Comparison of ENCODE assay signal across 22 mouse cellular contexts in genomic region chr16:4169530-4169929, GRCm38 (mm10). TPM values are rescaled to one million over a fixed set of nuclear protein-coding genes. Genes with fewer than 3 reads are reported as not detected.
A peak's percentile ranks its signal among the peaks of the same experiment; 100 is the strongest.
DNase-seq lines count a peak whose midpoint lies in the region; ATAC-seq lines count a peak whose summit lies in the region.
"Had no signal": no experiment of that assay in that cellular context is flagged by ENCODE, and none has a peak within 500 bp of the region (broad histone marks: within the 10 kb centered on the region; RNA-seq: fewer than 3 reads in every experiment).

No protein-coding gene starts in this region.

- H3K36me3 ChIP-seq in liver, embryonic 13.5 days, result peaks cover 15% of the 10 kb centered on the region

- peak; percentile 34 for DNase-seq in ZHBTc4 (ENCODE audit: low read depth, low spot score)
- DNase-seq in c-Kit-positive CD71-positive TER-119-positive erythroid progenitor cells, embryonic 14.5 days (ENCODE audit: low spot score), result peak; percentile 77
- peak; percentile 69 for DNase-seq in liver, embryonic 13.5 days
- DNase-seq in kidney, postnatal 14 days, result no peak
- no peak for DNase-seq in lung, postnatal 25 days (ENCODE audit: low spot score)
- no peak for DNase-seq in embryo, embryonic 10 days (ENCODE audit: low spot score)
- DNase-seq: adrenal gland, adult 8-10 months; cerebellum, adult 9-11 months; gastrocnemius, adult 2 months; lung, adult 2 months; lung, postnatal 14 days; right cerebral cortex, postnatal 4 days; thymus, postnatal 14 days had no signal

- H3K27me3 ChIP-seq in liver, embryonic 13.5 days, result no peaks in the 10 kb centered on the region
- H3K27me3 ChIP-seq: forebrain, embryonic 12.5 days; limb, embryonic 12.5 days; midbrain, embryonic 15.5 days; neural tube, embryonic 12.5 days; Patski had no signal

- no peak overlapping the region for H3K4me3 ChIP-seq in liver, embryonic 13.5 days (replicated peaks)
- H3K4me3 ChIP-seq: forebrain, embryonic 12.5 days; gastrocnemius, adult 2 months; heart, embryonic 10.5 days; hindbrain, embryonic 10.5 days; limb, embryonic 12.5 days; midbrain, embryonic 15.5 days; neural tube, embryonic 12.5 days had no signal

- no peaks in the 10 kb centered on the region for H3K9me3 ChIP-seq in liver, embryonic 13.5 days (replicated peaks)
- H3K9me3 ChIP-seq: forebrain, embryonic 12.5 days; midbrain, embryonic 15.5 days had no signal

- 48% methylated on average over 3 of the region's 3 CpGs for WGBS in liver, embryonic 13.5 days (ENCODE audit: insufficient replicate concordance)

- peak; percentile 99 for ATAC-seq in liver, embryonic 13.5 days (ENCODE audit: low read depth)
- peak; percentile 100 for ATAC-seq in megakaryocyte-erythroid progenitor cell, adult 5-6 weeks (replicated peaks; ENCODE audit: low FRiP score, low TSS enrichment, poor library complexity, severe bottlenecking)
- ATAC-seq: intestine, postnatal 0 days; midbrain, embryonic 15.5 days; Patski had no signal

- H3K9ac ChIP-seq in liver, embryonic 13.5 days, result peak overlapping the region; percentile 5; the same call in 1 of the 2 replicates
- H3K9ac ChIP-seq: forebrain, embryonic 12.5 days; limb, embryonic 12.5 days; midbrain, embryonic 15.5 days; neural tube, embryonic 12.5 days had no signal

- H3K4me1 ChIP-seq in liver, embryonic 13.5 days (replicated peaks), result peaks cover 31% of the 10 kb centered on the region
- H3K4me1 ChIP-seq: forebrain, embryonic 12.5 days; heart, embryonic 10.5 days; hindbrain, embryonic 10.5 days; limb, embryonic 12.5 days; neural tube, embryonic 12.5 days had no signal

- H3K27ac ChIP-seq in liver, embryonic 13.5 days, result peak overlapping the region; percentile 58
- H3K27ac ChIP-seq: forebrain, embryonic 12.5 days; gastrocnemius, adult 2 months; heart, embryonic 10.5 days; hindbrain, embryonic 10.5 days; limb, embryonic 12.5 days; midbrain, embryonic 15.5 days; neural tube, embryonic 12.5 days had no signal

- H3K4me2 ChIP-seq in liver, embryonic 13.5 days, result peak overlapping the region; percentile 26
- H3K4me2 ChIP-seq: forebrain, embryonic 12.5 days; limb, embryonic 12.5 days; midbrain, embryonic 15.5 days; neural tube, embryonic 12.5 days had no signal

RNA-seq across cellular contexts. Expression of gene Crebbp, which starts 44.3 kb away (rescaled TPM):
- polyA plus RNA-seq in liver, embryonic 13.5 days (2015; fragmentation: Nextera tagmentation; extraction: Ambion mirVana), result 8.8 and 9.1 TPM in 2 replicates
- 39.7 and 41.0 TPM in 2 replicates for total RNA-seq in megakaryocyte-erythroid progenitor cell, adult 5-6 weeks (2014; fragmentation: Nextera tagmentation)
- total RNA-seq in megakaryocyte-erythroid progenitor cell, adult 5-6 weeks (2017), result 10.2 and 14.4 TPM in 2 replicates

Comparison
In these comparisons a context has a peak if more than half of its experiments do, and no peak if none do; other contexts are left out.
1. DNase-seq: peak in ZHBTc4 (single experiment), c-Kit-positive CD71-positive TER-119-positive erythroid progenitor cells, embryonic 14.5 days (single experiment) and liver, embryonic 13.5 days (single experiment); none in kidney, postnatal 14 days (single experiment), lung, postnatal 25 days (single experiment) and embryo, embryonic 10 days (single experiment).